Mouse (Mus musculus) intestine, embryonic 15.5 days (tissue): Measurements from ENCODE around the gene Ptafr. TPM values are rescaled to one million over a fixed set of nuclear protein-coding genes. Genes with fewer than 3 reads are reported as not detected.
"Not testable (repeated sequence)": the region's sequence is repeated elsewhere in the genome, so short reads cannot be mapped to it uniquely, and the experiment has no call there.

ENCODE experiments used
- ATAC-seq: fragments of 200-750 bp; cut with Nextera tagmentation; 2 replicates; pipeline ENCODE4 v1.8.0; 2017; ENCODE audit warnings: moderate TSS enrichment, moderate library complexity
- H3K27ac ChIP-seq: fragments of 300-500 bp; sonication (generic); 2 replicates; pipeline ENCODE4 v1.5.1; 2015; ENCODE audit warnings: mild to moderate bottlenecking, inconsistent platforms
- H3K27me3 ChIP-seq: fragments of 300-500 bp; sonication (generic); replicated peaks from 2 replicates; pipeline ENCODE4 v1.6.1; 2015; ENCODE audit warnings: inconsistent platforms
- H3K36me3 ChIP-seq: fragments of 300-500 bp; sonication (generic); 2 replicates; pipeline ENCODE4 v1.6.1; 2015; ENCODE audit warnings: inconsistent platforms
- H3K4me1 ChIP-seq: fragments of 300-500 bp; sonication (generic); replicated peaks from 2 replicates; pipeline ENCODE4 v1.6.1; 2015; ENCODE audit warnings: inconsistent platforms
- H3K4me2 ChIP-seq: fragments of 300-500 bp; sonication (generic); replicated peaks from 2 replicates; pipeline ENCODE4 v1.6.1; 2015; ENCODE audit warnings: mild to moderate bottlenecking, inconsistent platforms
- H3K4me3 ChIP-seq: fragments of 300-500 bp; sonication (generic); replicated peaks from 2 replicates; pipeline ENCODE4 v1.5.1; 2015; ENCODE audit warnings: inconsistent platforms
- H3K9ac ChIP-seq: fragments of 300-500 bp; sonication (generic); 2 replicates; pipeline ENCODE4 v1.6.1; 2015; ENCODE audit warnings: inconsistent platforms
- H3K9me3 ChIP-seq: fragments of 300-500 bp; sonication (generic); 2 replicates; pipeline ENCODE4 v1.6.1; 2016; ENCODE audit warnings: inconsistent platforms
- WGBS: fragments of 180-500 bp; shearing (Covaris S2); methylation state at CpG from one replicate; pipeline ENCODE4 v1.1.7; 2015; 5-methylcytosine and 5-hydroxymethylcytosine counted together
- polyA plus RNA-seq: library from polyadenylated mRNA; unstranded; fragments of >200 nt; fragmentation: Nextera tagmentation; extraction: Ambion mirVana; gene quantifications from 2 replicates; pipeline ENCODE4 v1.2.1, GENCODE M21; 2015

The Ptafr gene
- polyA plus RNA-seq, 1 experiment from 2014 or later, result 1.1 TPM

DNA sequence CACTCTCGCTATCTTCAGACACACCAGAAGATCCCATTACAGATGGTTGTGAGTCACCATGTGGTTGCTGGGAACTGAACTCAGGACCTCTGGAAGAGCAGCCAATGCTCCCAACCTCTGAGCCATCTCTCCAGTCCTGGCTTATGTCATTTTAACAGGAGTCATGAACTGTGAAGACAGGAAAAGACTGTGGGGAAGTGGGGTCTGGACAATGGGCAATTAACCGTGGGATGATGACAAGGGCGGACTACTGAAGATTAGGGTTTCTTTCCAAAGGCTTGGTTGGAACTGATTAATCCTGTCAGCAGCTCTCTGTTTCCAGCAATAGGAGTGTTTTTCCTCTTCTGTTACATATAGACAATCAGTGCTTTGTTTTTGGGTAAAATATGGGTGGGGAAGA lies 35.9 kb downstream of the Ptafr start:
- no peaks in the 10 kb centered on the region for H3K27me3 ChIP-seq
- no peaks in the 10 kb centered on the region for H3K4me1 ChIP-seq

DNA sequence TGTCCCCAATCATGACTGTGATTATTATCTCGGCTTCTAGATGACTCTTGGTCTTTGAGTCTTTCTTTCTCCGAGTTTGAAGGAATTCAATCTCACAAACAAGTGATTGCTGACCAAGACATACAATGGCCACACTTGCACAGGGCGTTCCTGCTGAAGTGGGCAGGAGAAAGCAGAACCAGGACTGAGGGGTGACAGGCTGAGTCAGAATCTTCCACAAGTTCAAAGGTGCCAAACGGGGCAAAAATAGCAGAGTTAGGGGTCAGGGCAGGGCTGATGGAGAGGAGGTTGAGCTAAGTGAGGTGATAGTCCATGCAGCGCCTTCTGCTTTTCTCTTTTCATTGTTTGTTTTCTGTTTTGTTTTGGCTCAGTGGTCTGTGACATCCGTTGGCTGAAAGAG lies 36.6 kb downstream of the Ptafr start:
- 85% methylated on average over 6 of the region's 6 CpGs for WGBS
- Histone ChIP-seq H3K4me2 (no peak overlapping the region), H3K27ac (no peak overlapping the region), H3K4me3 (no peak overlapping the region), H3K9ac (no peak overlapping the region), H3K4me1 (no peaks in the 10 kb centered on the region), H3K36me3 (no peaks in the 10 kb centered on the region), H3K9me3 (no peaks in the 10 kb centered on the region), H3K27me3 (no peaks in the 10 kb centered on the region)
- no peak for ATAC-seq

More for the DNA sequence above, 35.9 kb downstream of the Ptafr start:
- no peak overlapping the region for H3K27ac ChIP-seq
- H3K4me2 ChIP-seq, result no peak overlapping the region
- H3K9ac ChIP-seq, result no peak overlapping the region
- H3K4me3 ChIP-seq, result no peak overlapping the region
- ATAC-seq, result no peak
- 67% methylated on average over 3 of the region's 3 CpGs for WGBS
- no peaks in the 10 kb centered on the region for H3K9me3 ChIP-seq
- H3K36me3 ChIP-seq, result no peaks in the 10 kb centered on the region

DNA sequence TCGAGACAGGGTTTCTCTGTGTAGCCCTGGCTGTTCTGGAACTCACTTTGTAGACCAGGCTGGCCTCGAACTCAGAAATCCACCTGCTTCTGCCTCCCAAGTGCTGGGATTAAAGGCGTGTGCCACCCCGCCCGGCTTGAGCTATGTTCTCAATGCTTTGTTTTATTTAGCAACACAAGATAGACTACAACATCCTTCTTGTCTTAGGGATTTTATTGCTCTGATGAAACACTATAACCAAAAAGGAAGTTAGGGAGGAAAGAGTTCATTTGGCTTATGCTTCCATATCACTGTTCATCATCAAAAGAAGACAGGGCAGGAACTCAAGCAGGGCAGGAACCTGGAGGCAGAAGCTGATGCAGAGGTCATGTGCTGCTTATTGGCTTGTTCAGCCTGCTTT lies 37.4 kb downstream of the Ptafr start:
- H3K9ac ChIP-seq, H3K36me3 ChIP-seq, ATAC-seq, H3K27ac ChIP-seq, H3K4me3 ChIP-seq, H3K9me3 ChIP-seq, H3K4me2 ChIP-seq, H3K4me1 ChIP-seq, H3K27me3 ChIP-seq: not testable (repeated sequence)
- WGBS, result 88% methylated on average over 5 of the region's 5 CpGs

DNA sequence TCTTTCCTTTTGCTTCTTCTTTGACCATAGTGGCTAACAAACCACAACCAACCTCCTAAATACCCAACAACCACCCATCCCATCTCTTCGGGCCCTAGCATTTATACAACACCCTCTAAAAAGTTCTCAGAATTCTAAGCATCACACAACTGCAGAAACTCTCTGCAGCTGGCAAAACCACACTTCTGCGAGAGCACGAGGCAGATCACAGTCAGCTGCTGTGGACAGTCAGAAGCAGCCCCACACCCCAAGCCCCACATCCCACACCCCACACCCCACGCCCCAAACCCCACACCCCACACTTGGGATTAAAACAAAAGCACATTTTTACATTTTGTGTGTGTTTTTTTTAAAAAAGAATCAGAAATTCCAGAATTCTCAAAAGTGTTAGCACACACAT lies 39.6 kb downstream of the Ptafr start:
- H3K9ac ChIP-seq, result no peak overlapping the region
- ATAC-seq, result no peak
- H3K36me3 ChIP-seq, result no peaks in the 10 kb centered on the region
- H3K4me3 ChIP-seq, result no peak overlapping the region
- H3K4me1 ChIP-seq, result no peaks in the 10 kb centered on the region
- no peak overlapping the region for H3K27ac ChIP-seq
- H3K9me3 ChIP-seq, result no peaks in the 10 kb centered on the region
- no peak overlapping the region for H3K4me2 ChIP-seq
- H3K27me3 ChIP-seq, result no peaks in the 10 kb centered on the region
- 85% methylated on average over 4 of the region's 4 CpGs for WGBS

DNA sequence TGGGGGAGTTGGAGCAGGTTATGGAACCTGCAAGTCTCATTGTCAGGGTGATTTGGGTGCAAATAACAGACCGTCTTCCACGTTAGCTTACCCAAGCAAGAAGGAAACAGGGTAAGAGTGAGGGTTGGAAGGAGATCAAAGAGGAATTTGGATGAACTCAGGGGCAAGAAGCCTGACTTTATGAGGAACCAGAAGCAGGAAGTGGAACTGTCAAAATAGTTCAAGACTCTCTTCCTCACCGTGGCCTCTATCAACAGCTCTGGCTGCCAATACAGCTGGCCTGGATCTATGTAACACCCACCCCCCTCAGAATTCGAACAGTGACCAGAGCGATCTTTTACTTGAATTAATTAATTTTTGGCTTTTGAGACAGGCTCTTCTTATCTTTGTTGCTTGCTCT lies 41.9 kb downstream of the Ptafr start:
- H3K27me3 ChIP-seq, result no peaks in the 10 kb centered on the region
- H3K4me3 ChIP-seq, result no peak overlapping the region
- H3K4me2 ChIP-seq, result no peak overlapping the region
- no peaks in the 10 kb centered on the region for H3K4me1 ChIP-seq
- H3K27ac ChIP-seq, result no peak overlapping the region
- WGBS, result 59% methylated on average over 5 of the region's 5 CpGs
- no peak for ATAC-seq
- H3K9ac ChIP-seq, result no peak overlapping the region
- H3K9me3 ChIP-seq, result no peaks in the 10 kb centered on the region
- no peaks in the 10 kb centered on the region for H3K36me3 ChIP-seq

DNA sequence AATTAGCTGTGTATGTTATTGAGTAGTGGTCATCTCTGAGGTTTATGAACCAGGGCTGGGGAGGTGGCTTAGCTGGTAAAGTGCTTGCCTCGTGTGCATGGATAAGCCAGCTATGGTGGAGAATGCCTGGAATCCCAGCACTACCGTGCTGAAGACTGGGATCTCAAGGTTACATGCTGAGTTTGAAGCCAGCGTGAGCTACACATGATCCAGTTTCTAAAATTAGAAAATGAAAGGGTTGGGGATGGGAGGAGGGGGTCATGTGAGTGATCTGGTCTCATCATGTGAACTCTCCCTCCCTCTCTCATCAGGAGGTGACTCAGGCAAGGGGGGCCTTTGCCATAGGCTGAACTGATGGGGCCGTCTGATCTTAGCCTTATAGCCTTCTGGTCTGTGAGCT lies 44.3 kb downstream of the Ptafr start:
- no peaks in the 10 kb centered on the region for H3K36me3 ChIP-seq
- H3K9ac ChIP-seq, result no peak overlapping the region
- no peak overlapping the region for H3K4me3 ChIP-seq
- H3K9me3 ChIP-seq, result no peaks in the 10 kb centered on the region
- no peaks in the 10 kb centered on the region for H3K4me1 ChIP-seq
- H3K4me2 ChIP-seq, result no peak overlapping the region
- WGBS, result 40% methylated on average over 4 of the region's 4 CpGs
- H3K27me3 ChIP-seq, result no peaks in the 10 kb centered on the region
- ATAC-seq, result no peak
- H3K27ac ChIP-seq, result no peak overlapping the region

DNA sequence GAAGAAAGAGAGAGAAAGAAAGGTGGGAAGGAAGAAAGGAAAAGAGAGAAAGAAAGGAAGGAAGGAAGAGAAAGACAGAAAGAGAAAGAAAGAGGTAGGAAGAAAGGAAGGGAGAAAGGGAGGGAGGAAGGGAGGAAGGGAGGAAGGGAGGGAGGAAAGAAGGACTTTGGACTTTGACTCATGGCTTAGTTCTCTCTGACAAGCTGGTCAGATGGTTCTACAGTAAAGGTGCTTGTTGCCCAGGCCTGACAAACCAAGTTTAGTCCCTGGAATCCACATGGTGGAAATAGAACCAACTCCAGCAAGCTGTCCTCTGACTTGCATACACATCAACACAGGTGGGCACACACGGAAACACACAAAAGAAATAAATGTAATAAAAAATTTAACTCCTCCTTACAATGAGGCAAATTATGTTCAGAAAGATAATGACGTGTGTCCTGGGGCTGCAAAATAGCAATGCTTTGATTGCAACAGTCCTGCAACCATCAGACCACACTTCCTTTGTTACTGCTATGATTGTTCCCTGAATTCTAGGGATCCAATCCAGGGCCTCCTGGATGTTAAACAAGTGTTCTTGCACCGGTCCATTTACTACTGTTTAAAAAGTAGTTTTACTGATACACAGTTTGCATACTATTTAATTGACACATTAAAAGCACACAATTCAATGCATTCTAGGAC lies 46.6 kb downstream of the Ptafr start:
- no peaks in the 10 kb centered on the region for H3K36me3 ChIP-seq
- H3K27ac ChIP-seq, result no peak overlapping the region
- H3K27me3 ChIP-seq, result no peaks in the 10 kb centered on the region
- no peaks in the 10 kb centered on the region for H3K9me3 ChIP-seq
- 67% methylated on average over 3 of the region's 3 CpGs for WGBS
- H3K4me3 ChIP-seq, result no peak overlapping the region
- H3K4me2 ChIP-seq, result no peak overlapping the region
- no peak for ATAC-seq
- no peaks in the 10 kb centered on the region for H3K4me1 ChIP-seq
- H3K9ac ChIP-seq, result no peak overlapping the region

DNA sequence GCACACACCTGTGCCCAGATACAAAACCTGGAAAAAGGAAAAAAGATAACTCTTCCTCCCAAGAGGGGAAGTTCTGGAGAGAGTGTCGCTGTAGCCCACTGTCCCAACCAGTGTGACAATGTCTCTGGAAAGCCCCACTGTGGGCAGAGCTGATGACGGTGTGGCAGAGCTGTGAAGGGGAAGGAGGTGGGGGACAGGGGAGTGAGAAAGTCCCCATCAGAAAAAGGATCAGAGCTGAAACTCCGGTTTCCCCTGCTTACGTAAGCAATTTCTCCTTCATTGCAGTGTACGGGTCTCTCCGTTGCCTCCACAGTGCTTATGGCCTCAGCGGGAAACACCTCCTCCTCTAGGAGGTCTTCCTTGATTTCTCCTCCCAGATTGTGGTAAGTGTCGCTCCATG lies 47.5 kb downstream of the Ptafr start:
- Histone ChIP-seq H3K36me3 (no peaks in the 10 kb centered on the region), H3K4me2 (no peak overlapping the region), H3K9ac (no peak overlapping the region), H3K9me3 (no peaks in the 10 kb centered on the region), H3K27ac (no peak overlapping the region), H3K27me3 (no peaks in the 10 kb centered on the region), H3K4me3 (no peak overlapping the region), H3K4me1 (no peaks in the 10 kb centered on the region)
- ATAC-seq, result no peak
- 84% methylated on average over 8 of the region's 8 CpGs for WGBS

DNA sequence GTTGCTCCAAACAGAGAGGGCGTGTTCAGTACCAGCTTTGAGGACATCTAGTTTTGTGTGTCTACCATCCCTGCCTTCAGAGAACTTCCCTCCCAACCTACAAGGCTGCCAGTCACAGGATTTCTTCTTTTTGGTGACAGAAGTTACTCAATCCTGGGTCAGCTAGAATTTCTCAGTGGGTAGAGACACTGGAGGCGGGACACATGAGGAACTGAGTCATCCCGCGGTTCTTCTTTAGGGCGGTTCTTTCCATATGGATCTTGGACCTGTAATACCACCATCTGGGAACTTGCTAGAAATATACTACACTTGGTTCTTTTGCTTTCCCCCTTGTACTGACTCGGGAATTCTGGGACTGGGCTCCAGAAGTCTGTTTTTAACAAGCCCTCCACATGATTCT lies 54.0 kb downstream of the Ptafr start:
- Histone ChIP-seq H3K27me3 (no peaks in the 10 kb centered on the region), H3K4me1 (no peaks in the 10 kb centered on the region), H3K4me2 (no peak overlapping the region), H3K27ac (no peak overlapping the region), H3K36me3 (no peaks in the 10 kb centered on the region), H3K4me3 (no peak overlapping the region), H3K9ac (no peak overlapping the region), H3K9me3 (no peaks in the 10 kb centered on the region)
- WGBS, result 89% methylated on average over 6 of the region's 6 CpGs
- ATAC-seq, result no peak

DNA sequence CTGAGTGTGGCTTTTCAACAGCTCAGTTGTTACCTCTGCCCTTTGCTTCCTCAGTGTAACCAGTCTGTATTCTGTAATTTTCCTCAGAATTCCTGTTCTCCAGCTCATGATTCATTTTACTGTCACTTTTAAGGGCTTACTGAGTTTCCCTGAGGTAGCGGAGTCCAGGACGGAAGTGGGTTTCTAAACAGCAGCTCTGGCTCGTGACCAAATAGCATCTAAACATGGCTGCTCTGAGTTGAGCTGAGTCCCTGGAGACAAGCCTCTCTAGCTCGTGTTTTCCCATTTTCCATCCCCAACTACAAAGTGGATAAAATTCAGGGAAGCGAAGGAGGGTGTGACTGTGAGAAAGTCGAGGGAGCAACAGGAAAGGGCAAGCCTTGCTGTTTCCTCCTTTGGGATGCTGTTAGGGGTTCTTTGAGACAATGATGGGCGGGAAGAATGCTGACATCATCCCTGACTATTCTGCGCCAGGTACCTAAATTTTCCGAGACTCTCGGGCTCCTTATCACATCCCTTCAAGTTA lies 55.0 kb downstream of the Ptafr start:
- Histone ChIP-seq H3K9ac (no peak overlapping the region), H3K27me3 (no peaks in the 10 kb centered on the region), H3K27ac (no peak overlapping the region), H3K4me2 (no peak overlapping the region), H3K4me3 (no peak overlapping the region), H3K9me3 (no peaks in the 10 kb centered on the region), H3K4me1 (no peaks in the 10 kb centered on the region), H3K36me3 (no peaks in the 10 kb centered on the region)
- ATAC-seq, result no peak
- 76% methylated on average over 10 of the region's 10 CpGs for WGBS

DNA sequence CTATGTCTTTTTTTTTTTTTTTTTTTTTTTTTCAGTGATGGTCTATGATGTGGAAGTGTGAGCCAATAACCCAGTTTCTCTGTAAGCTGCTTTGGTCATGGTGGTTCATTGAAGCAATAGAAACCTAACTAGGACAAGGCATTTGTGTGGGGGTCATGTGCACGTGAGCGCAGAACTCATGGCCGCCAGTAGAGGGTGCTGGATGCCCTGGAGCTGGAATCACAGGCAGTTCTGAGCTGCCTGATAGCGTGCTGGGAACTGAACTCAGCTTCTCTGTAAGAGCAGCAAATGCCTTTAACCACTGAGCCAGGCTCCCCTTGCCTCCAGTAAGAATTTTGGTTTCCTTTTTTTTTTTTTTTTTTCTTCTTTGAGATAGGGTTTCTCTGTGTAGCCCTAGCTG lies 56.3 kb downstream of the Ptafr start:
- H3K4me2 ChIP-seq, result no peak overlapping the region
- WGBS, result 89% methylated on average over 4 of the region's 4 CpGs
- H3K36me3 ChIP-seq, result no peaks in the 10 kb centered on the region
- no peak overlapping the region for H3K4me3 ChIP-seq
- ATAC-seq, result no peak
- H3K4me1 ChIP-seq, result no peaks in the 10 kb centered on the region
- H3K9me3 ChIP-seq, result no peaks in the 10 kb centered on the region
- H3K9ac ChIP-seq, result no peak overlapping the region
- H3K27me3 ChIP-seq, result no peaks in the 10 kb centered on the region
- no peak overlapping the region for H3K27ac ChIP-seq

DNA sequence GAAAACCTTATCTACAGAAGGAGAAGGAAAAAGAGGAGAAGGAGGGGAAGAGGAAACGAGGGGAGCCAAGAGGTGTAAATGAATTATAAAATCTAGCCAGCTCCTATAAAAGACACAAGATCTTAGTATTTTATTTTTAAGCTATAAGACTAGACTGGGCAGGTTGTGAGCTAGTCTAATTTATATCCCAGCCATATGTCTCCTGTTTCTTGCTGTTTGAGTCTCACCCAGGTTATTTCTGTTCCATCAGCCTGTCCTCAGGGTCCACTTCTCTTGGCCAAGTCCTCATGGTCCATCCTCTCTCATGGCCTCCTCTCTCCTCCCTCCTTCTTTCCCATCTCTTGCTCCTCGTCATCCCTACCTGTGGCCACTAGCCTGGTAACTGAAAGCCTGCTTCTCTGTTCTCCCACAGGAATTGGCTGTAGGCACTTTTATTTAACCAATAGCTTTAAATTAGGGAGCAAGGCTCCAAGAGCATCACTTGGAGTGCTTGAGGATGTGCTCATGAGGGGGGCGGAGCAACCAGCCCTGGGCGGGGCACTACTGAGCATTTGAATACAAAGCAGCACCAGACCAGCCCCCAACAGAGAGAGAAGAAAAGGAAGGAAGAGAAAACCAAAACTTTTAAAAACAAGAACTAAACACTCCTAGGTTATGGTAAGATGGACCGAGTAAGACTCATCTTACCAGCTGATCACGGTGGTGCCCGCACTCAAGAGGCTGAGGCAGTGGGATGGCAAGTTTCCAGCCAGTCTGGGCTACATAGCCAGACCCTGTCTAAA lies 57.6 kb downstream of the Ptafr start:
- H3K4me2 ChIP-seq, result no peak overlapping the region
- no peak overlapping the region for H3K9ac ChIP-seq
- no peaks in the 10 kb centered on the region for H3K9me3 ChIP-seq
- WGBS, result 70% methylated on average over 7 of the region's 7 CpGs
- no peak overlapping the region for H3K27ac ChIP-seq
- H3K4me3 ChIP-seq, result no peak overlapping the region
- H3K4me1 ChIP-seq, result no peaks in the 10 kb centered on the region
- H3K36me3 ChIP-seq, result no peaks in the 10 kb centered on the region
- H3K27me3 ChIP-seq, result no peaks in the 10 kb centered on the region
- no peak for ATAC-seq
